Mouse (Mus musculus) kidney, adult 9 months (tissue): ENCODE measurements around the gene Zfp791.
"Not testable (repeated sequence)": the region's sequence is repeated elsewhere in the genome, so short reads cannot be mapped to it uniquely, and the experiment has no call there.

ENCODE experiments used
- DNase-seq: peaks from one replicate; pipeline ENCODE4 v3.0.0; 2022

Gene Zfp791

DNA sequence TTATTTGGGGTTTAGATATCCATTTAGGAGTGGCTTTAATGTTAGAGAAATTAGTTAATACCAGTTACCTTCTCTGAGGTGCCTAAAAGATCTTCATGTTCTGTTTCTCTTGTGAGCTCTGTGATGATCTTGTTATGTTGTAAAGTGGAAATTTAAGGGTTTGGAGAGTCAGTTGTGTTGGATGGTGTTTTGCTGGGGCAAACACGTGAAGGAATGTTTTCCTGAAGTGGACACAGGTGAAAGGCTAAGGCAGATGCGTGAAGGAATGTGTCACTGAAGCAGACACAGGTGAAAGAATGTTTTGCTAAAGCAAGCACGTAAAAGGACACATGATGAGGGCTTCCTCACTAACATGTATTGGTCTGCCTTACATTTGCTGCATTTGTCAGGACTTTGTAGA is at the start of gene Zfp791:
Gene Zfp791, minus strand, starts transcription at position 101 of the 400 bp plus-strand sequence.
- DNase-seq = no peak

DNA sequence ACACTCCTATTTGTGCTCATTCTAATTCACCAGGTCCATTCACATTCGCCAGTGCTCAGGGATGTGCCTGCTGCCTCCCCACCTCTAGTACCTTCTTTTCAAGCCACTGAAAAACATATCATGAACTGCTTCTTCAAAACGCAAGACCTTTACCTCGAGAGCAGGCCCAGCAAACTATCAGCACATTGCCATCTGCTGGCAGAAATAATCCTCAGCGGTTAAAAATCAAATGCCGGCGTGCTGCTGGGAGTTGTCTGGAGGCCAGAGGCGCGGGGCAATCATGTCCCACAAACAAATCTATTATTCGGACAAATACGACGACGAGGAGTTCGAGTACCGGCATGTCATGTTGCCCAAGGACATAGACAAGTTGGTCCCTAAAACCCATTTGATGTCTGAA is 48.4 kb upstream of the Zfp791 start:
- peak; percentile 67 for DNase-seq

DNA sequence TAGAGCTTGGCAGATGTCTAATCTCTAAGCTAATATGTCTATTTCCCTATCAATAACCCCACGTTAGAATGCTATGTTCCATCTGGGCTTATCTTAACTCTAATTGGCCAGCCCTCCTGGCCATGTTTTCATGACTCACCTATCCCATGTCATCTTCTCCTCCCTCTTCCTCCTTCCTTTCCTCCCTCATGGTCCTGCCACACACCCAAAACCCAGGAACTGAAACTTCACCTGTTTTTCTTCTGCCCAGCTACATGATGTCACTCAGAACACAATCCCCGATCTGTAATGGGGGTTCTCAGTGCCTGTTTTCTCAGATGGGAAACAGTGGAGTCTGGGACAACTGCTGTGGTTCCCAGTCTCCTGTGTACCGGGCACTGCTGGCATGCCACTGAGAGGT is 28.7 kb upstream of the Zfp791 start, which contains the start of gene Cks1brt:
Gene Cks1brt, plus strand, starts transcription at position 301 of the 400 bp plus-strand sequence.
- DNase-seq = no peak

DNA sequence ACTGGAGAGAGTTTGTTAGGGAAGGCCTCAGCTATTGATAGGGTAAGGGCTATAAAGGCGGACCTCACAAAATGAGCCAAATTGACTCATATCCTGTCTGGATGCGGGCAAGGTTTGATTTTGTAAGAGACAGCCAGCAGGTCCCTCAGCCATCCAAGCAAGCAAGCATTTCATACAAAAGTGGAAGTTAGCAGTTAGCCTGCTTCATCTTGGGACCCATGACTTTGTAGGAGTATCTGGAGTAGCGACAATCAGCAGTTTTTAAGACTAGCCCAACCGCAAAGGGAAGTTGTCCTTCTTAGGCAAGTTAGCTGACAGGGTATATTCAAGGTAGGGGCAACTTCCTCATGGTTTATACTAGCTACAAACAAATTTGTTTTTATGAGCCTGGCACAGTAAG is 19.6 kb upstream of the Zfp791 start:
- DNase-seq = no peak

DNA sequence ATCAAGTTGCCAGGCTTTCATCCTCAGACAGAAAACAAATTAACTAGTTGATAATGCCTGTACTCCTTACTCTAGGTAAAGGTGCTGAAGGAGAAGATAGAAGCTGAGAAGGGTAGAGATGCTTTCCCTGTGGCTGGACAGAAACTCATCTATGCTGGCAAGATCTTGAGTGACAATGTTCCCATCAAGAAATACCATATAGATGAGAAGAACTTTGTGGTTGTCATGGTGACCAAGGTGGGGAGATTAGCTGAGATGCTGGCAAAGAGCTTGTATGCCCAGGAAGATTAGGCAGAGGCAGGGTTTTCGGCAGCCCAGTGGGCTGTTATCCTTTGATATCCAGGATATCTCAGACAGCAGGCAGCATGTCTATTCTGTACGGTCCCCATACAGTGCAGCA is 12.8 kb upstream of the Zfp791 start:
- DNase-seq = not testable (repeated sequence)

DNA sequence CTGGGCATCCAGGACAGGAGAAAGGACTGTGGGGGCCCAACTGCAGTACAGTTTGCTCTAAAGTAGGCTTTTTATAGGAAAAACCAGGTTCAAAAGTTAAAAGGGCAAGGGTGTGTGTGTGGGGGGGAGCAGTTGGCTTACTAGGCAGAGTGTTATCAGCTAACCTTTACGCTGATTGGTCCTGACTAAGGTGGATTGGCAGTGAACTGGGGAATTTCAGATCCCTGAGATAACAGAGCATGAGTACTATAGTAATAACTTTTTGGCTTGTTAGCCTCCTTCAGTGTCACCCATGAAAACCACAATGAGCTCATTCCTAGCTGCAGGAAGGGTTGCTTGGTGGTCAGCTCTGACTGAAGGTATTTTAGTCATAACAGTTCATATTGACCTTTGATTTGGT is 9.4 kb upstream of the Zfp791 start:
- no peak for DNase-seq

DNA sequence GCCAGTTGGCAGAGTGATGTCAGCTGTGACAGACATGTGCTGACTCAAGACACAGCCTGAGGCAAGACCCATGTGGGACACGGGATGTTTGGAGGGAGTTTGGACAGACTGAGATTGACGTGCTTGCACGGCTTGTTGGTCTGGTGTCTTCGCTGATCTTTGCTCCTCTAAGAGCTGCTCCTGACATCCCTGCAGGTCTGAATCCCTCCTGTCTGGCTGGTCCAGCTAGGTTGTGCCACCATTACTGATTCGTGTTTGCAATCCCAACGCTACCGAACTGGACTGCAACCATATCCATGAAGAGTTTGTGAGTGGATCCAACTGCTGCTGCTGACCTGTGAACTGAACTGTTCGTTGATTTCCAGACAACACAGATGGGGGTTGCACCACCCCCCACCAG is 796 bp upstream of the Zfp791 start:
- DNase-seq = no peak

DNA sequence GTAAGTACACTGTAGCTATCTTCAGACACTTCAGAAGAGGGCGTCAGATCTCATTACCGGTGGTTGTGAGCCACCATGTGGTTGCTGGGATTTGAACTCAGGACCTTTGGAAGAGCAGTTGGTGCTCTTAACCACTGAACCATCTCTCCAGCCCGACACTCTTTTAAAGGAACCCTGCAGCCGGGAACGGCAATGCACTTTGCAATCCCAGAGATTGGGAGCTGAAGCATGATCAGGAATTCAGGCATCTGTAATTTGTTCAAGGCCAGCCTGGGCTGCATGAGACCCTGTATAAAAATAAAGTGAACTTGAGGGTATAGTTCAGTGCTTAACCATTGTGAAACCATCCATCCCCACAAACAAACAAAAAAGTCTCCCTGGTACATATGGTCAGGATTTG is 2.6 kb downstream of the Zfp791 start:
- not testable (repeated sequence) for DNase-seq

DNA sequence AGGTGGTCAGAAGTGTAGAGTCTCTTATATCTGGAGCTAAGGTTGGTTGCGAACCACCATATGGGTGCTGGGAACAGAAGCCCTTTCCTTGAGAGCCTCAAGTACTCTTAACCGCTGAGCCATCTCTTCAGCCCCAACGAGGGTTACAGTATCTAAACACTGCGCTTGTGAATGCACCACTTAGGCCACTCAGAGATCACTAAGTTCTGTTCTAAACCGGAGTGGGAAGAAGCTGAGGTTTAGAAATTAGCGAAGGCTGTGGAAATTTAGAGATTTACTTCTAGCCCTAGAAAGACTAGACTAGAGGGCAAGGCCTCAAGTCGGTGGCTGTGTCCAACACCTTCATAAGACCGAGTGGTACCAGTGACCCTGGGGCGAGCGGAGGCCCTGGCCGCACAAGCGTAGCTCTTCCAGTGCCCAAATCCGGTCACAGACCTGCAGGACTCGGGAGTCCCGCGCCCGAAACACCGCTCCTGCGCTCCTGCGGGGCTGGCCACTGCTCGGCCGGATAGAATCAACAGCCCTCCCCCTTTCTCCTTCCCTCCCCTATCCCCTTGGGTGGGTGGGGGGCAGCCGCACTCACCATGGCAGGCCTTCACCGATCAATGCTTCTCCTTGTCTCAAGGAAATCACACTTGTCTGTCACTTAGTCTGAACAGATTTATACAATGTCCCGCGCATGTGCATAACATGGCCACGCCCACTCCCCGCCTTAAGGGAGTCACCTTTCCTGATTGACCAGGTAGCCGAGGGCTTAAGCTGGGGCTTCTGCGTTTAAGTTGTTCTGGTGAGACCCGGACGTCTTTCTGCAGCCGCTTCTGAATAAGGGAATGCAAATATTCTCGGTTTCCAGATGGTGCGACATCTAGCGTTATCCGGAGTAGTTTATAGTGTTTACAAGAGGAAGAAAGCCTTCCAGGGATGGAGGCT is 3.6 kb downstream of the Zfp791 start:
- DNase-seq = peak; percentile 97

DNA sequence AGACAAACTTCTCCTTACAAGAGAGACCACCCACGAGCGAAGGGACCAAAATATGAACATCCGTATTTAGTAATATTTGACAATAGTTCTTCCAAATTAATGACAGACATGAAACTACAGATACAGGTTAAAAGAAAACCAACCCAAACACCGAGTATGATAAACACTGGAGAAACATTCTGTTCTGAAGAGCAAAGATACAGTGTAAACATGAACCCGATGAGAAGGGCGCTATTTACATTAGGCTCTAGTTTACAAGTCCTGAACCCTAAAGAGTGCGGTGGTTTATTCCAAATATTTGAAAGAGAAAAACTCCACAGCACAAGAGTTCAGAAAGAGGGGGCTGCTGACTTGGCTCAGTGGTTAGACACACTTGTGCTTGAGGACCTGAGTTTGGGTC is 5.9 kb downstream of the Zfp791 start:
- DNase-seq = no peak

DNA sequence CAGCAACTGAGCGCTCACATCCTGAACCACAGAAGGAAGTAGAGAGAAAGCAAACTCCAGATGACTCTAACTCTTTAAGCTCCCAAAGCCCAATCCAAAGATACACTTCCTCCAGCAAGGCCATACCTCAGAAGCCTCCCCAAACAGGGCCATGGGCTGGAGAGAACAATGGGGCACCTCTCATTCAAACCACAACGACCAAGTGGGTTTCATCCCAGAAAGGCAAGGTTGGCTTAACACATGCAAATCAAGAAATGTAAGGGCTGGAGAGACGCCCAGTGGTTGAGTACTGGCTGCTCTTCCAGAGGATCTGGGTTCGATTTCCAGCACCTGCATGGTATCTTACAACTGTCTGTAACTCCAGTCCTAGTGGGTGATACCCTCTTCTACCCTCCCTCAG is 7.4 kb downstream of the Zfp791 start:
- DNase-seq = no peak

DNA sequence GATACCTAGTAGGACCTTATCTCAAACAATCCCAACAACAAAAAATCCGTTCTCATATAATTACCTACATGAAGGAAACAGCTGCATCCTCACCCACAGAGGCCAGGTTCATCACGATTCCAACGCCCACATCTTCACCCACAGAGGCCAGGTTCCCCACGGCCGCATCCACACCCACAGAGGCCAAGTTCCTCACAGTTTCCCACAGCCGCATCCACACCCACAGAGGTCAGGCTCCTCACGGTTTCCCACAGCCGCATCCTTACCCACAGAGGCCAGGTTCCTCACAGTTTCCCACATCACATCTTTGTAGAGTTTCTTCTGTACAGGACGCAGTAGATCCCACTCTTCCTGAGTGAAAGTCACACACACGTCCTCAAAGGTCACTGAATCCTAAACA is 9.7 kb downstream of the Zfp791 start:
- DNase-seq = no peak

DNA sequence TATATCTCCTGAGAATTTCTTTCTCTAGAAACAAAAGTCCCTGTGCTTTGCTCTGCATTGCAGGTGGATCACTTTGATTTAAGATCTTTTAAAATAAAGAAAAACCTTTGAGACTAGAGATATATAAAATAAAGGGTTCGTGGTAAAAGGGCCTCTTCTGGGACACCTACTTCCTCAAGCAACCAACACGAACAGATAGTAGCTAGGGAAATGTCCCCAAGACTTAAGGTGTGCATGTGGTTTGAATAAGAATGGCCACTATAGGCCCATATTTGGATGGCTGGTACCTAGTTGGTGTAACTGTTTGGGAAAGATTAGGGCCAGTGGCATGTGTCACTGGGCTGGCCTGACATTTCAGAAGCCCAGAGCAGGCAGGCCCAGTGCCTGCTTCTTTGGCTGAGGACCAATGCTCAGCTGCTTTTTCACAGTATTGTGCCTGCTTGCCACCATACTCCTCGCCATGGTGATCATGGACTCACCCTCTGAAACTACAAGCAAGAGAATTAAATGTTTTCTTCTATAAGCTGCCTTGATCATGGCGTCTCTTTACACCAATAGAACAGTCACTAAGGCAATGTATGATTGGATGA is 22.7 kb downstream of the Zfp791 start:
- DNase-seq = no peak

DNA sequence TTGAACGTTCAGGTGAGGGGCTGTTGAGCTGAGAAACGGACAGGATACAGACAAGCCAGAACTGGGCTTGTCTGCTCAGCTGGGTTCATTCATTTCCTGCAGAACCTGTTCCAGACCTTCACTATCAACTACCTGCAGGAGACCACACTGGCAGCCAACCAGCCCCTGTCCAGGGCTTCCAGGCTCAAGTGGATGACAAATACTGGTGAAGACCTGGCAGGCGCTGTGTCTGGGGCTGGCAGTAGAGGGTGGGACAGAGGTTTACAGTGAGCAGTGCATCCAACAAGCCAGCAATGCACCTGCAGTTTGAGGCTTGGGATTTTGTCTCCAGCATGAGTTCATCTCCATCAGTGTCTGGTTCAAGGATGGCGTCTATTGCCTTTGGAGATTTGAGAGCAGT is 26.0 kb downstream of the Zfp791 start:
- no peak for DNase-seq

DNA sequence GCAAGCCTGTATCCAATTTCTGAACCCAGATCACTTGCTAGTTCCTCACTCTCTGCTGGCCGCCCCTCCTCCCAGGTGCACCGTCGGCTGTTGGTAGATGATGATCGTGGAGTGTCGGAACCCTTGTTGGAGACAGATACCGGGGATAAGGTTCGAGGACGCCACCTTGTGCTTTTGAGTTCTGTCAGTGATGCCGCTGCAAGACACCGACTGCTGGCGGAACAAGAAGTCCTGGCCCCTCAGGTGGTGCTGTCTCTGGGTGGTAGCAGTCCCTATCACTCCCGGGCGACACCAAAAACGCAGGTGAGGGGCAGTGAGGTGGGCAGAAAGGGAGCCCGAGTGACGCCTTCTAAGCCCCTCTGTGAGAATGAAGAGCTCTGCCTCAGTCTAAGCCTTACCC is 26.7 kb downstream of the Zfp791 start:
- no peak for DNase-seq

DNA sequence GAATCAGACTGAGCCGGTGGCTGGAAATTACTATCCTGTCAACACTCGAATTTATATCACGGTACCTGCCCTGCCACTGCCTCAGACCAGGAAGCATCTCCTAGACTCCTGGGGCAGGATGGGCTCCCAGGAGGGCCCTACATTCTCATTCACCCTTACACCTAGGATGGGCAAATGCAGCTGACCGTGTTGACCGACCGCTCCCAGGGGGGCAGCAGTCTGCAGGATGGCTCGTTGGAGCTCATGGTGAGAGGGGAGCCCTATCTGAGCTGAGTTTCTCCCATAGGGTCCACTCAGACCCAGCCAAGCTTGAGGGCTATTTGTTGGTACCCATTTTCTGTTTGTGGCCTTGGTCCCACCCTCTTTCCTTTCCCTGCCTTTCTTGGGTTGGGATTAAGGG is 27.3 kb downstream of the Zfp791 start:
- DNase-seq = no peak

DNA sequence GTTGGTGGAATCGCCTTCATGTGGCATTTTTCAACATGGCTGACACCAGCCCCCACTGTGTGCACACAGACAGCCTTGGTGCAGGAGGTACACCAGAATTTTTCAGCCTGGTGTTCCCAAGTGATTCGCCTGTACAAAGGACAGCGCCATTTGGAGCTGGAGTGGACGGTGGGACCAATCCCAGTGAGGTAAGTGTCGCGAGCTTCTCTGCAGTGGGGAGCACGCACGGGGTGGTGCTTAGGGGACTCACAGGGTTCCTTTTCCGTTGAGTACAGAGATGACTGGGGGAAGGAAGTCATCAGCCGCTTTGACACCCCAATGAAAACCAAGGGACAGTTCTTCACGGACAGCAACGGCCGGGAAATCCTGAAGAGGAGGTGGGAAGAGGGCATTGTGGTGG is 27.8 kb downstream of the Zfp791 start:
- no peak for DNase-seq

DNA sequence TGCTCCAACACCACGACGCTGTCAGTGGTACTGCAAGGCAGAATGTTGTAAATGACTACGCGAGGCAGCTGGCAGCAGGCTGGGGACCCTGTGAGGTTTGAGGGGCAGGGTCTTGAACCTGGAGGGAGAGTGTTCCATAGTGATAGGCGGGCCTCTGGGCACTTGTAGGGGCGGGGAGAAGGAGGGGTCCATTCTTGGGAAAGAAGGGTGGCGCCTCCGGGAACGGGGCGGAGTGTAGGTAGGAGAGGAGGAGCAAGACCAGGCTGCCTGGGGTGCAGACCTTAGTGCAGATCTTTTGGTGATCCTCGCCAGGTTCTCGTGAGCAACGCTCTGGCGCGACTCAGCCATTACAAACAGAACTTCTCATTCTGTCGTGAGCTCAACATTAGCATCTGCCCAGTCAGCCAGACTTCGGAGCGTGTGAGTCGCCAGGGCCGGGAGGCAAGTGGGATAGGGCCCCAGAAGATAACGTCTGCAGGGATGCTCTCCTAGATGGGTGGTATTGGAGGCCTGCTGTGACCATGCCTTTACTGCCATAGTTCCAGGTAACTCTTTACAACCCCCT is 31.3 kb downstream of the Zfp791 start:
- no peak for DNase-seq

DNA sequence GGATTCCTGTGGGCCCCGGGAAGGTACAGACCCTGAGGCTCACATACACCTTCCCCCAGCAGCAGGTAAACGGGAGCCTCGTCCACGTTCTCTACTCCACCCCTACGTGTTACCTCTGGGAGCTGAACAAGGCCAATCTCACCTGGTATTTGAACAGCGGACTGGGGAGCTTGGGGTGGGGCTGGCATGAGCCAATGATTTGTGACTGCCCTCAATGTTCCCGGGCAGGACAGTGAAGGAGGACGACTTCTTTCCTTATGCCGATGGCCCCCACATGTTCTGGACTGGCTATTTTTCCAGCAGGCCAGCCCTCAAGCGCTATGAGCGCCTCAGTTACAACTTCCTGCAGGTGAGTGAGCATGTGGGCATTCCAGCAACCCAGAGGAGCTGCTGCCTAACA is 32.0 kb downstream of the Zfp791 start:
- DNase-seq = no peak

DNA sequence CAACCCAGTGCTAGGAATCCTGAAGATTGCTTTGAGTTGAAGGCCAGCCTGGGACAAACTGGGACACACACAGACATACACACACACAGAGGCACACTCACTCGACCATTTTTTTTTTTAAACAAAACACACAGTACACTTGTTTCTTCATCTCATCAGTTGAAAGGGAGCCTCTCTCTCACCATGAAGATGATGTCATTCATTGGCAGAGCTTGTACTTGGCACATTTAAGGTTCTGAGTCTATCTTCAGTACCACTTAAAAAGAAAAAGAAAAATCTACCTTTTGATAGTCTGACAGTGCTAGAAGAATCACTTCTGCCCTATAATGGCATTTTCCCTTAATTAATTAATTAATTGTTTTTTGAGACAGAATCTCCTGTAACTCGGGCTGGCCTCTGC is 34.1 kb downstream of the Zfp791 start:
- no peak for DNase-seq

DNA sequence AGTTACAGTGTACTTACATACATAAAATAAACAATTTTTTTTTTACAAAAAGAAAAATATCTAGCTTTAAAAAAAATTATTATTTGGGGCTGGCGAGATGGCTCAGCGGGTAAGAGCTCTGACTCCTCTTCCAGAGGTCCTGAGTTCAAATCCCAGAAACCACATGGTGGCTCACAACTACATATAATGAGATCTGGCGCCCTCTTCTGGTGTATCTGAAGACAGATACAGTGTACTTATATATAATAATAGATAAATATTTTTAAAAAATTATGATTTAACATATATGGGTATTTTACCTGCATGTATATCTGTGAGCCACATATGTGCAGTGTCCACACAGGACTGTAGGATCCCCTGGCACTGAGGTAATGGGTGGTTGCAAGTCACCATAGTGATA is 36.7 kb downstream of the Zfp791 start:
- no peak for DNase-seq

DNA sequence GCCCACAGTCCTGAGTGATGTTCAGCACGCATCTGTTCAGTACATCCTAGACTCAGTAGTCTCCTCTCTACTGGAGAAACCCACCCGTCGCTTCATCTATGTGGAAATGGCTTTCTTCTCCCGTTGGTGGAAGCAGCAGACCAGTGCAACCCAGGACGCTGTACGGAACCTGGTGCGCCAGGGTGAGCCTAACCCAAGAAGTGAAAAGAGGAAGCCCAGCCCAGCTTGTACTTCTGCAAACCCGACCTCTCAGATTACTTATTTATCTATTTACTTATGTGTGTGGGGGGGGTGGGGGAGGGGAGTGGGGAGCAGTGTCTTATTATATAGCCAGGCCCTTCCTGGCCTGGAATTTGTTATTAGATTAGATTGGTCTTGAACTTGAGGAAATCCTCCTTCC is 38.3 kb downstream of the Zfp791 start:
- DNase-seq = no peak

DNA sequence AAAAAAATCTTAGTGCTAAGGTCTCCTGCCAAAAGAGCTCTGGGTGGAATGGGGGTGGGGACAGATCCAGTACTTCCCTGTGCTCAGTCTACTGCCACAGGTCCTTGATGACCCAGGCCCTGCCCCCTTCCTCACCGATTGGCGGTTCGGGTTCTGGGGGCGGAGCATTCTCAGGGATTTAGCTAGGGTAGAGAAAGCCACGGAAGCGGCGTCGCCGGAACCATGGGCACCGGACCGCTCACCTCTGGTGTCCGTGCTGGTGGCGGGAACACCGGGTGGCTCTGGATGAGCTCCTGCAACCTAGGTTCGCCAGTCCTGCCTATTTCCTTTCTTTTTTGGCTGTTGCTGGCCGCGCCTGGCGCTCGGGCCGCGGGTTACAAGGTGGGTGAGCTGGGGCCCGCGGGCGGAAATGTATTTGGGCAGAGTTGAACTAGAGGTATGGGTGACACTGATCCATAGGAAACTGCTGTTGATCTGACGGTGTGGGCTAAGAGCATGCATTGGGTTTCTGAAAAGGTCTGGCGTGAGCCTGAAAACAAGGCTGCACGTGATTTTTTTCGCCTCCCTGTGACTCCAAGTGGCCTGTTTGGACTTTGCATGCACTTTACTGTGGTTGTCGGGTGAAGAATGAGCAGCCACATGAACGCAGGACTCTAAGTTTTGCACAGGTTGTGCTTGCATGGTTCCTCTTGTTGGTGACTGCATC is 39.6 kb downstream of the Zfp791 start, which contains the start of gene Man2b1:
Gene Man2b1, plus strand, starts transcription at position 163 of the 706 bp plus-strand sequence.
- peak; percentile 97 for DNase-seq
